12 mouse cellular contexts compared by ENCODE assay signal in genomic region chr5:119831791-119832478, GRCm38 (mm10). TPM values are rescaled to one million over a fixed set of nuclear protein-coding genes. Genes with fewer than 3 reads are reported as not detected.
A peak's percentile ranks its signal among the peaks of the same experiment; 100 is the strongest.
DNase-seq lines count a peak whose midpoint lies in the region; ATAC-seq lines count a peak whose summit lies in the region.
"Had no signal": no experiment of that assay in that cellular context is flagged by ENCODE, and none has a peak within 500 bp of the region (broad histone marks: within the 10 kb centered on the region; RNA-seq: fewer than 3 reads in every experiment).

No protein-coding gene starts in this region.

- peaks cover 42% of the 10 kb centered on the region for H3K4me1 ChIP-seq in heart, embryonic 10.5 days
- H3K4me1 ChIP-seq in brown adipose tissue, adult 24 weeks (ENCODE audit: control insufficient read depth, insufficient read depth, insufficient read length, low read length), result 0 out of 2 replicates have a peak, but pooled peaks cover 3% of the 10 kb centered on the region
- H3K4me1 ChIP-seq in heart, embryonic 13.5 days, result peaks cover 37% of the 10 kb centered on the region
- H3K4me1 ChIP-seq in liver, embryonic 13.5 days (replicated peaks), result peaks cover 5% of the 10 kb centered on the region; the same call in 1 of the 2 replicates
- peaks cover 12% of the 10 kb centered on the region for H3K4me1 ChIP-seq in kidney, embryonic 15.5 days

- DNase-seq in heart, embryonic 10.5 days (ENCODE audit: low spot score), result no peak
- no peak for DNase-seq in heart, adult 9 months (ENCODE audit: low spot score in 2 of 2)
- DNase-seq in liver, embryonic 13.5 days, result no peak
- DNase-seq in left cerebral cortex, adult 11 months (ENCODE audit: low spot score), result no peak
- DNase-seq in layer of hippocampus, adult 18-20 months (ENCODE audit: low spot score in 2 of 2), result no peak

- H3K9me3 ChIP-seq in heart, embryonic 10.5 days, result no peaks in the 10 kb centered on the region
- no peaks in the 10 kb centered on the region for H3K9me3 ChIP-seq in heart, embryonic 13.5 days
- no peaks in the 10 kb centered on the region for H3K9me3 ChIP-seq in liver, embryonic 13.5 days (replicated peaks)
- H3K9me3 ChIP-seq in kidney, embryonic 15.5 days (replicated peaks), result no peaks in the 10 kb centered on the region
- H3K9me3 ChIP-seq: forebrain, embryonic 13.5 days; hindbrain, embryonic 15.5 days had no signal

- H3K4me2 ChIP-seq in heart, embryonic 13.5 days, result peak overlapping the region; percentile 81
- H3K4me2 ChIP-seq in liver, embryonic 13.5 days, result peak overlapping the region; percentile 52
- no peak overlapping the region; the same call in 1 of the 2 replicates for H3K4me2 ChIP-seq in kidney, embryonic 15.5 days
- H3K4me2 ChIP-seq: hindbrain, embryonic 15.5 days had no signal

- H3K9ac ChIP-seq in heart, embryonic 13.5 days, result peak overlapping the region; percentile 97
- H3K9ac ChIP-seq in liver, embryonic 13.5 days, result no peak overlapping the region
- H3K9ac ChIP-seq in kidney, embryonic 15.5 days, result no peak overlapping the region
- H3K9ac ChIP-seq: forebrain, embryonic 13.5 days; hindbrain, embryonic 15.5 days had no signal

- peak overlapping the region; percentile 74 for H3K4me3 ChIP-seq in heart, embryonic 10.5 days
- peak overlapping the region; percentile 44 for H3K4me3 ChIP-seq in brown adipose tissue, adult 24 weeks (ENCODE audit: insufficient read depth, low read depth, low read length)
- peak overlapping the region; percentile 79 for H3K4me3 ChIP-seq in heart, embryonic 13.5 days
- peak overlapping the region; percentile 25 for H3K4me3 ChIP-seq in liver, embryonic 13.5 days (replicated peaks)
- no peak overlapping the region for H3K4me3 ChIP-seq in kidney, embryonic 15.5 days (replicated peaks)
- H3K4me3 ChIP-seq: forebrain, embryonic 13.5 days; hindbrain, embryonic 15.5 days; myocyte had no signal

- WGBS in heart, embryonic 10.5 days, result 2% methylated on average over 25 of the region's 25 CpGs
- WGBS in heart, embryonic 13.5 days, result 3% methylated on average over 25 of the region's 25 CpGs
- under 1% methylated on average over 25 of the region's 25 CpGs for WGBS in liver, embryonic 13.5 days (ENCODE audit: insufficient replicate concordance)
- 2% methylated on average over 25 of the region's 25 CpGs for WGBS in kidney, embryonic 15.5 days

- peak overlapping the region; percentile 97 for H3K27ac ChIP-seq in heart, embryonic 10.5 days
- peak overlapping the region; percentile 77 for H3K27ac ChIP-seq in brown adipose tissue, adult 24 weeks (replicated peaks; ENCODE audit: low read depth, low read length)
- peak overlapping the region; percentile 98 for H3K27ac ChIP-seq in heart, embryonic 13.5 days (replicated peaks)
- no peak overlapping the region for H3K27ac ChIP-seq in liver, embryonic 13.5 days
- no peak overlapping the region for H3K27ac ChIP-seq in kidney, embryonic 15.5 days
- H3K27ac ChIP-seq: forebrain, embryonic 13.5 days; hindbrain, embryonic 15.5 days had no signal

- no peak for ATAC-seq in heart, embryonic 13.5 days (ENCODE audit: extremely low read depth, insufficient number of reproducible peaks, low FRiP score, low TSS enrichment)
- no peak for ATAC-seq in liver, embryonic 13.5 days (ENCODE audit: low read depth)
- no peak for ATAC-seq in kidney, embryonic 15.5 days (replicated peaks; ENCODE audit: low FRiP score)
- ATAC-seq: forebrain, embryonic 13.5 days had no signal

- H3K27me3 ChIP-seq in heart, embryonic 10.5 days (ENCODE audit: insufficient read depth, poor library complexity, severe bottlenecking), result peaks cover 71% of the 10 kb centered on the region
- peaks cover 34% of the 10 kb centered on the region for H3K27me3 ChIP-seq in heart, embryonic 13.5 days (replicated peaks)
- peaks cover 94% of the 10 kb centered on the region for H3K27me3 ChIP-seq in liver, embryonic 13.5 days
- peaks cover 100% of the 10 kb centered on the region for H3K27me3 ChIP-seq in kidney, embryonic 15.5 days

- no peaks in the 10 kb centered on the region; the same call in 1 of the 2 replicates for H3K36me3 ChIP-seq in heart, embryonic 10.5 days
- H3K36me3 ChIP-seq in heart, embryonic 13.5 days, result no peaks in the 10 kb centered on the region
- H3K36me3 ChIP-seq in liver, embryonic 13.5 days, result no peaks in the 10 kb centered on the region
- H3K36me3 ChIP-seq in kidney, embryonic 15.5 days, result no peaks in the 10 kb centered on the region
- H3K36me3 ChIP-seq: hindbrain, embryonic 15.5 days had no signal

RNA-seq across cellular contexts. Expression of gene Tbx5, which starts 0.5 kb away (rescaled TPM):
- 41.9 and 44.2 TPM in 2 replicates for polyA plus RNA-seq in heart, embryonic 10.5 days (2016; fragmentation: Nextera tagmentation; extraction: Ambion mirVana)
- polyA plus RNA-seq in brown adipose tissue, adult 24 weeks (2012; ENCODE audit: insufficient read depth, insufficient read length, missing spikeins), result 1.5 and 2.7 TPM in 2 replicates
- 31.3 and 38.4 TPM in 2 replicates for polyA plus RNA-seq in heart, embryonic 13.5 days (2015; fragmentation: Nextera tagmentation; extraction: Ambion mirVana)
- polyA plus RNA-seq in liver, embryonic 13.5 days (2015; fragmentation: Nextera tagmentation; extraction: Ambion mirVana), result 0.17 and 0.20 TPM in 2 replicates
- 0.14 TPM in 1 of 2 replicates, not detected in the other for polyA plus RNA-seq in kidney, embryonic 15.5 days (2015; fragmentation: Nextera tagmentation; extraction: Ambion mirVana)
- not detected for total RNA-seq in layer of hippocampus, adult 18-20 months (2021)
- total RNA-seq: left cerebral cortex, adult 8-10 months had no signal
- polyA plus RNA-seq: myocyte had no signal

Comparison
In these comparisons a context has a peak if more than half of its experiments do, and no peak if none do; other contexts are left out.
1. H3K27ac ChIP-seq: peak in heart, embryonic 10.5 days (single experiment), brown adipose tissue, adult 24 weeks (single experiment) and heart, embryonic 13.5 days (single experiment); none in liver, embryonic 13.5 days (single experiment) and kidney, embryonic 15.5 days (single experiment).